Mouse (Mus musculus): ENCODE measurements around the gene Sh3gl3.

Gene Sh3gl3

GRCm38 (mm10) chr7:82294083-82294482, 120.4 kb downstream of the Sh3gl3 start:
- DNase-seq: no peak

GRCm38 (mm10) chr7:82294611-82295010, 121.0 kb downstream of the Sh3gl3 start:
- no peak for DNase-seq

- DNase-seq: no peak
Measured at GRCm38 (mm10) chr7:82308398-82308797, 134.8 kb downstream of the Sh3gl3 start.

DNA sequence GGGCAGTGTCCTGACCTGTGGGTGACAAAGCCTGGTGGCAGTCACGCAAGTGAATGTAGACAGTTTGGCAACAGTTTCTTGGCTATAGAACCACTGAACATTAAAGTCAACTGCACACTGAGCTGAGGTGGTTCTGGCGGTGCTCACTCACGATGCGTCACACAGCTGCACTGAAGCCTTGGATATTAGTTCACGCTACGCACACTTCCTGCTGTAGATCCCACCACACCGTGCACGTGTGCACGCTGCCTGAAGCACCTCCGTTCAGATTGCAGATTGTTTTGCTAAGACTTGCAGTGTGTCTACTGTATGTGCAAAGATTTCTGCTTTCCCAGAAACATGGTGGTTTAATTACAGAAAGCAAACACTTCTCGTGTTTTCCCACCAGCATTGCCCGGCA, 144.9 kb downstream of the Sh3gl3 start:
- DNase-seq: no peak

DNA sequence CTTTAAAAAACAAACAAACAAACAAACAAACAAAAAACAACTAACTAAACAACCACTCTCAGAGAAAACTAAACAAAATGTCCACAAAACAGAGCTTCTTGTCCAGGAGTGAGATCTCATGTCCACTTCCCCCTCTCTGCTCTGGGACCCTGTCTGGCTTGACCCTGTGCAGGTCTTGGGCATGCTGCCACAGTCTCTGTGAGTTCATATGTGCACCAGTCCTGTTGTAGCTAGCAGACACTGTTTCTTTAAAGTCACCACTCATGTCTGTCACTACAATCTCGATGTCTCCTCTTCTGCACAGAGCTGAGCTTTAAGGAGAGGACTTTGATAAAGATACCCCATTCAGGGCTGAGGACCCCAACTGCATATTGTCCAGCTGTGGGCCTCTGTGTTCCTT, 153.0 kb downstream of the Sh3gl3 start:
- no peak for DNase-seq

DNA sequence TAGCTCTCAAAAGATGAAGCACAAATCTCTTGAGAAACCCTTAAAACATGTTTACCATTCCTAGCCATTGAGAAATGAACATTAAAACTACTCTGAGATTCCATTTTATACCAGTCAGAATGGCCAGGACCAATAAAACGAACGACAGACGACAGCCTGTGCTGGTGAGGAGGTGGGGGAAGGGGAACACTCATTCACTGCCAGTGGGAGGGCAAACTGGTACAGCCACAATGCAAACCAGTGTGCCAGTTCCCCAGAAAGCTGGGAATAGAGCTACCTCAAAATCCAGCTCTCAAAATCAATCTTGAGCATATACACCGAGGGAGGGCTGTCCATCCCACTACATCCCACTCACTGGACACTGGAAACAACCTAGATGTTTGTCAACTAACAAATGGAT, 153.6 kb downstream of the Sh3gl3 start:
- DNase-seq: no peak

GRCm38 (mm10) chr7:82327881-82328280, 154.2 kb downstream of the Sh3gl3 start:
- no peak for DNase-seq

GRCm38 (mm10) chr7:82329831-82330230, 156.2 kb downstream of the Sh3gl3 start:
- no peak for DNase-seq

- no peak for DNase-seq
Measured at GRCm38 (mm10) chr7:82330860-82331259, 157.2 kb downstream of the Sh3gl3 start.

- no peak for DNase-seq
Measured at GRCm38 (mm10) chr7:82334000-82334399, 160.4 kb downstream of the Sh3gl3 start.

DNA sequence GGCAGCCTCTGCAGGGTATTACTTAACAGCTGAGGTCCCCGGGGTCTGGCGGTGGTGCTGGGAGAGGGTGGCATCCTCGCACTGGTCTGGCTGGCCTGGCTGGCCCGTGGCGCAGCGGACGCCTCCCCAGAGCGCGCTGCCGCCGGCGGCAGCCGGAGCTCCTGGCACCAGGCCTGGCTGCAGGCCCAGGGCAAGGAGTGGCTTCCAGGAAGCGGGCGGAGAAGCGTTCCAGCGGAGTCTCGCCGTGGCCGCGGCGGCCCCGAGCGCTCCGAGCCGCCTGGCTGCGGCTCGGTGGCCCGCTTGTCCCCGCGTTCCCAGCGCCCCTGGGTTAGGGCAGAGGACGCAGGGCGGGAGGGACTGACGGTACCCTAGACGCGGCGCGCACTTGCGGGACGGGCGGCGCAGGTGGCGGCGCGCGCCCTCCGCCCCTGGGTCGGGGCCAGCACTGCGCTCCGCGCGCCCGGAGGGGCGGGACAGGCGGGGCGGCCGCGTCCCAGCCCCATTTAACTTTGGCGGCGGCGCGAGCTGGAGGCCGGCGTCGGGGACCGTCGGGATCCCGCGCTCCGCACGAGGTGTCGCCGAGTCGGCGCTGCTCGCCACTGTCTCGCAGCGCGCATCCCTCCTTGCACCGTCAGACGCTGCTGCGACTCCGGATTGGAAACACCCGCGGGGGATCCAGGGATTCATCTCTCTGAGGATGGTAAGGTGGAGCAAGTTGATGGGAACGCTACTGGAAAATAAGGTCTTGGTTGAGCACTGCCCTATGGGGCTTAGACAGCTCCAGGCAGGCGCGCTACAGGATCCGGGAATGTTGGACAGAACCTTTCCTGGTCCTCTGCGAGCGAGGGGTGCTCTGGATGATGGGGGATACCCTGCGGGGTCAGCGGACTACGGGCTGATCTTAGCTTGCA, 161.8 kb downstream of the Sh3gl3 start, which contains the start of gene Adamtsl3:
Gene Adamtsl3 (plus strand): TSS at position 484 of the 911 bp plus-strand sequence.
- DNase-seq: no peak

DNA sequence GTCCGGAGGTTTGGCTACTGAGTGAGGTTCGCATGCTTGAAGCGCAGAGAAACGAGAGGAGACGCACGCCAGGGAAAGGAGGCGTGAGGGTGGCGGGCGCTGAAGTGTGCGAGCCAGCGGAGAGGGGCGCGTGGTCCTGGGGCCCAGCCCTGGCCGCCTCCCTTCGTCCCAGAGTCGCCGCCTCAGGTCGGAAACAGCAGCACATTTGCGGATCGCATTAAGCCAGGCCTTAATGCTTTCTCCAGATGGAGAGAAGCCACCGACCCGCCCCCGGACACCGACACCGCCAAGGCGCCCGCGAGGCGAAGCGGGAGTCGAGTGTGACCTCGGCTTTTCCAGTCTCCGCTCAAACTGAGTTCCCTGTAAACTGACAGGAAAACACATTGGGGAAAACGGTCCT, 162.5 kb downstream of the Sh3gl3 start:
- DNase-seq: no peak

GRCm38 (mm10) chr7:82338121-82338520, 164.5 kb downstream of the Sh3gl3 start:
- no peak for DNase-seq

GRCm38 (mm10) chr7:82338532-82338931, 164.9 kb downstream of the Sh3gl3 start:
- DNase-seq: no peak

DNA sequence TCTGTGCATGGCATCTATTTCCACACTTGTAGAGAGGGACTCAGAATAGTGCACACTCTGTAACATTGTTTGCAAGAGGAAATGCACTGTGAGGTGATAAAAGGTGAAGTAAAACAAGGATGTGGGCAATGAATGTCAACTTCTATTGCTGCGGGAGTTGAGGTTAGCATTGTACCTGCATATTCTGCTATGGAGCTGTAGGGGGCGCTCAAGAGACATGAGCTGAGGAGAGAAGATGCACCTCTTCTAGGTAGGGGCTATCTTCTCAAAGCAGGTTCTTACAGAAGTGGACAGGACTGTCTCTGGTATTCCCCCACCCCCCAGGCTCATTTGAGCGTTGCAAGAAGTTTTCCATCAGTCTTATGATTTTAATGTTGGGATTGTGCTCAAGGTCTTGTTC, 165.6 kb downstream of the Sh3gl3 start:
- DNase-seq: no peak

- DNase-seq: no peak
Measured at GRCm38 (mm10) chr7:82341476-82341875, 167.8 kb downstream of the Sh3gl3 start.

- DNase-seq: no peak
Measured at GRCm38 (mm10) chr7:82346706-82347105, 173.1 kb downstream of the Sh3gl3 start.

DNA sequence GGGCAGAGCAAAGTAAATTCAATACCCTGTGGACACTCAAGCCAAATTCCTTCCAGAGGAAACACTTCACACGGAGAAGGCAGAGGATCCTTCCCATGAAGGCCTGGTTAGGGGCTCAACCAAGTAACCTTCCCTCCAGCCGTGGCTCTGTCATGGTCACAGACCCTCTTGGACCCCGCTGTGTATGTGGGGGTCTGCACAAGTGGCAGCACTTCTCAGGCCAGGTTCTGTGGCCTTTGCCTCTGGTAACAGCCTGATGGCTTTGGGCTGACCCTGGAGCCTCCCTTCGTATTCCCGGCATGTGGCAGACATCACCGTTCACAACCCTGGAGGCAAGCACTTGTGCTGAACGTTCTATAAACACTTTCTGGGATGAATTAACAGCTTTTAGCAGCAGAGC, 176.2 kb downstream of the Sh3gl3 start:
- no peak for DNase-seq

DNA sequence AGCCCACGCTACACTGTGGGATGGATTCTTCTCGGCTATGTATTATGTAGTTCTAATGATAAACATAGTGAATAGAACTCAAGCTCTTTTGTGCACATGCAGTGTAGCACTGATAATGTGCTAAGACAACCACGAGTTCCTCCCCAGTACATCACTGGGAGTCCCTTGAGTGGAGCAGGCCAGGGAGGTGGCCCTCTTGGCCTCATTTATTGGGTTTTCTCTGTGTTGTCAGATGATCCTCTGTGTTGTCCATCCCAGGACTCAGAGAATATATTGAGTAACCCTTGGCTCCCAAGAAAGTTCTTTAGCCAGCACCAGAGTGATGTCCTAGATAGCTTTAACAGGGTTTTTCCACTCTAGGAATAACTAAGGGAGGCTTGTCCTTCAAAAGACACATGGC, 176.8 kb downstream of the Sh3gl3 start:
- DNase-seq: no peak

All from thymus, adult 18-20 months (tissue).